8 mouse cellular contexts compared by ENCODE assay signal in the genomic region with DNA sequence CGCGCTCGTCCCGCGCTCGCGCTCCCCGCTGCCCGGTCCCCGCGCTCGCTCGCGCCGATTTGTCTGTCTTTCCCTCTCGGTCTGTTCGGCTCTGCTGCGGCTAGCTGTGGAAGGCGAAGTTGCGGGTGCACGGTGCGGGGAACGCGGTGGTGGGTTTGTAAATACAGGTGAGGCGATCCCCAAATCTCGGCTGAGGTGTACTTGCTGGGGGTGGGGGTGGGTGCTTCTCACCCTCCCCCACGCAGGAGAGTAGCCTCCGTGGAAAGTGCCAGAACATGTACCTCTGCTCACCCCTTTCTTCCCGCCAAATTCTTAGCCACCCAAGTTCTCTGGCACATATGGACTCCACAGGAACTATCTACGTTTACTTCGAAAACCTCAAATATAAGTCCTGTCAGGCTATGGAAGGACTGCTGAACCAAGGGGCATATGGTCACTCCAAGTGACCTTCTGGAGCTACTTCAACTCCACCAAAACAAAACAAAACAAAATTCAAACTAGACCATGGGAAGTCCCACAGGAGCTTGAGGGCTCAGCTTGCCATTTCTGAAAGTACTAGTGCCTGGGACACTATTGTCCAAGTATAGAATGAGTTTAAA. TPM values are rescaled to one million over a fixed set of nuclear protein-coding genes. Genes with fewer than 3 reads are reported as not detected.
DNase-seq lines count a peak whose midpoint lies in the region; ATAC-seq and TF ChIP-seq lines count a peak whose summit lies in the region.

Gene 5730522E02Rik, minus strand, starts transcription at position 182 of the 599 bp plus-strand sequence.

- no peak for ATAC-seq in intestine, postnatal 0 days
- no peak; the same call in 1 of the 2 replicates for ATAC-seq in midbrain, embryonic 12.5 days (ENCODE audit: low FRiP score, low read depth)
- no peak for ATAC-seq in inflammation-experienced regulatory T-cells, adult 6 months

- no peaks in the 10 kb centered on the region for H3K27me3 ChIP-seq in heart, embryonic 10.5 days (ENCODE audit: insufficient read depth, poor library complexity, severe bottlenecking)
- peaks cover 3% of the 10 kb centered on the region; the same call in 1 of the 2 replicates for H3K27me3 ChIP-seq in E14TG2a.4 (ENCODE audit: insufficient read depth, low read length)
- H3K27me3 ChIP-seq in forebrain, embryonic 10.5 days (ENCODE audit: poor library complexity, severe bottlenecking): no peaks in the 10 kb centered on the region
- no peaks in the 10 kb centered on the region for H3K27me3 ChIP-seq in intestine, postnatal 0 days (replicated peaks; ENCODE audit: control insufficient read depth, insufficient read depth, low read length)
- H3K27me3 ChIP-seq in midbrain, embryonic 12.5 days: no peaks in the 10 kb centered on the region

- no peaks in the 10 kb centered on the region for H3K9me3 ChIP-seq in heart, embryonic 10.5 days
- no peaks in the 10 kb centered on the region for H3K9me3 ChIP-seq in E14TG2a.4 (ENCODE audit: low read length)
- 0 out of 2 replicates have a peak, but pooled peaks cover 2% of the 10 kb centered on the region for H3K9me3 ChIP-seq in forebrain, embryonic 10.5 days
- no peaks in the 10 kb centered on the region for H3K9me3 ChIP-seq in intestine, postnatal 0 days (ENCODE audit: control insufficient read depth)
- H3K9me3 ChIP-seq in midbrain, embryonic 12.5 days: no peaks in the 10 kb centered on the region

- H3K36me3 ChIP-seq in heart, embryonic 10.5 days: no peaks in the 10 kb centered on the region
- H3K36me3 ChIP-seq in E14TG2a.4 (ENCODE audit: insufficient read depth, low read length): no peaks in the 10 kb centered on the region
- no peaks in the 10 kb centered on the region for H3K36me3 ChIP-seq in forebrain, embryonic 10.5 days (replicated peaks)
- H3K36me3 ChIP-seq in intestine, postnatal 0 days (ENCODE audit: control insufficient read depth, insufficient read depth): no peaks in the 10 kb centered on the region
- H3K36me3 ChIP-seq in midbrain, embryonic 12.5 days: no peaks in the 10 kb centered on the region

- 2% methylated on average over 31 of the region's 31 CpGs for WGBS in heart, embryonic 10.5 days
- WGBS in forebrain, embryonic 10.5 days: 3% methylated on average over 31 of the region's 31 CpGs
- under 1% methylated on average over 30 of the region's 31 CpGs for WGBS in intestine, postnatal 0 days
- 3% methylated on average over 30 of the region's 31 CpGs for WGBS in midbrain, embryonic 12.5 days

- intact Hi-C loops in heart, postnatal 25 days (cut with DNase I): no loop called here

- no peak for TF ChIP-seq CTCF in E14TG2a.4 (conservative IDR thresholded peaks at IDR 0.05; ENCODE audit: low read length)
- TF ChIP-seq CTCF in intestine, postnatal 0 days (IDR thresholded peaks at IDR 0.05; ENCODE audit: low read depth): no peak

- H3K27ac ChIP-seq in heart, embryonic 10.5 days: peak within 1 kb of the TSS; percentile 98
- peak within 1 kb of the TSS; percentile 98 for H3K27ac ChIP-seq in forebrain, embryonic 10.5 days
- peak within 1 kb of the TSS; percentile 96 for H3K27ac ChIP-seq in intestine, postnatal 0 days (ENCODE audit: low read depth, low read length)
- H3K27ac ChIP-seq in midbrain, embryonic 12.5 days (replicated peaks): peak within 1 kb of the TSS; percentile 97

- H3K4me2 ChIP-seq in intestine, postnatal 0 days (replicated peaks; ENCODE audit: low read depth): peak within 1 kb of the TSS; percentile 93
- H3K4me2 ChIP-seq in midbrain, embryonic 12.5 days (replicated peaks): peak within 1 kb of the TSS; percentile 71

- peak within 1 kb of the TSS; percentile 93 for H3K9ac ChIP-seq in intestine, postnatal 0 days (ENCODE audit: low read depth, low read length)
- peak within 1 kb of the TSS; percentile 90 for H3K9ac ChIP-seq in midbrain, embryonic 12.5 days (replicated peaks)

- peak within 1 kb of the TSS; percentile 78 for H3K4me3 ChIP-seq in heart, embryonic 10.5 days
- peak within 1 kb of the TSS; percentile 85 for H3K4me3 ChIP-seq in E14TG2a.4 (replicated peaks; ENCODE audit: low read length)
- H3K4me3 ChIP-seq in forebrain, embryonic 10.5 days: peak within 1 kb of the TSS; percentile 76
- peak within 1 kb of the TSS; percentile 68 for H3K4me3 ChIP-seq in intestine, postnatal 0 days (ENCODE audit: low read depth, low read length)
- peak within 1 kb of the TSS; percentile 66 for H3K4me3 ChIP-seq in midbrain, embryonic 12.5 days

- H3K4me1 ChIP-seq in heart, embryonic 10.5 days: 0 out of 2 replicates have a peak, but pooled peaks cover 4% of the 10 kb centered on the region
- H3K4me1 ChIP-seq in E14TG2a.4 (replicated peaks; ENCODE audit: low read depth, low read length): peaks cover 11% of the 10 kb centered on the region
- peaks cover 18% of the 10 kb centered on the region for H3K4me1 ChIP-seq in forebrain, embryonic 10.5 days
- H3K4me1 ChIP-seq in intestine, postnatal 0 days (replicated peaks; ENCODE audit: control insufficient read depth, insufficient read depth, low read length): no peaks in the 10 kb centered on the region; the same call in 1 of the 2 replicates
- H3K4me1 ChIP-seq in midbrain, embryonic 12.5 days: 0 out of 2 replicates have a peak, but pooled peaks cover 3% of the 10 kb centered on the region

- DNase-seq in heart, embryonic 10.5 days (ENCODE audit: low spot score): peak; percentile 75
- no peak for DNase-seq in heart, postnatal 25 days (ENCODE audit: low spot score)
- peak; percentile 63 for DNase-seq in forebrain, embryonic 10.5 days (ENCODE audit: extremely low spot score, low spot score)
- no peak for DNase-seq in natural killer cell, adult 2 months (ENCODE audit: low spot score in 2 of 2)

RNA-seq across cellular contexts. Expression of gene 5730522E02Rik, which starts in this region (rescaled TPM):
- 2.1 and 2.2 TPM in 2 replicates for polyA plus RNA-seq in heart, embryonic 10.5 days (2016; fragmentation: Nextera tagmentation; extraction: Ambion mirVana)
- total RNA-seq in heart, postnatal 25 days (2021): not detected
- 4.5 and 4.9 TPM in 2 replicates for polyA plus RNA-seq in forebrain, embryonic 10.5 days (2016; fragmentation: Nextera tagmentation; extraction: Ambion mirVana)
- 0.59 and 0.77 TPM in 2 replicates for polyA plus RNA-seq in intestine, postnatal 0 days (2015; fragmentation: Nextera tagmentation; extraction: Ambion mirVana)
- polyA plus RNA-seq in midbrain, embryonic 12.5 days (2016; fragmentation: Nextera tagmentation; extraction: Ambion mirVana): 8.4 and 9.1 TPM in 2 replicates
- not detected for polyA plus RNA-seq in inflammation-experienced regulatory T-cells, adult 6 months (2017; shearing (Covaris generic))

Comparison
In these comparisons a context has a peak if more than half of its experiments do, and no peak if none do; other contexts are left out.
1. DNase-seq: peak in heart, embryonic 10.5 days (single experiment) and forebrain, embryonic 10.5 days (single experiment); none in heart, postnatal 25 days (single experiment) and natural killer cell, adult 2 months (0 of 2).
2. Peak in every context shown above with its lines, with median percentiles within 50 percentile points of each other: H3K27ac ChIP-seq and H3K4me3 ChIP-seq.